ENCODE assay signal across 12 mouse cellular contexts in the genomic region with DNA sequence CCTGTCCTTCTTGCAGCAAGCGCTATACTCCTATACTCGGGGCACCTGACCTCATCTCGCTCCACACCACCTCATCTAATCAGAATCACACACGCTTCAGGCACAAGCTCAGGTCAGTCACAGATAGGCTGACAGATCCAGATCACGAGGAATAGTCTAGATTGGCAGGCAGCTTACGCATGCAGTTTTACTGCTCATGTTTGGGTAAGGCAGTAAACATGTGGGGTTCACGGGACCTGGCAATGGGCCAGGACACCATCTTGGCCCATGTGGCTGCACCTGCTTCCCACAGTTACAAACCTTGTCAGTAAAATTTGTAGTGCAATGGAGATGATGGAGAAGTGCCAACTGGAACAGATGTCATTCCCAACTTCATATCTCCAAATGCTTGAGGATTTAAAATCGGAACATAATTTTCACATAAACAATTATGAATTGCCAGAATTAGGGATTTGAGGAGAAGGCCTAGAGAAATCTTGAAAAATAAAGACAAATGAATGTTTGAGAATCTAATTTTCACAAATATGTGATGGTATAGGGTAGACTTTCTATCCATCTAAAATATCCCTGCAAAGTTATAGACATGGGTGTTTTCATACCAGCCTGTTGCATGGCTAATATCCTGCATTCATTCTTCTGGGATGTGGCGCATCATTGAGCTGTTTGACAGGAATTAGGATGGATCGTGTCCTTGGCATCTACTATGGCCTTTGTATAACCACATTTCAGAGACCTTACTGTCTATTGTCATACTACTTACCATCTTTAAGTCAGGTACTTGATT.
A peak's percentile ranks its signal among the peaks of the same experiment; 100 is the strongest.
DNase-seq lines count a peak whose midpoint lies in the region; ATAC-seq lines count a peak whose summit lies in the region.
"Had no signal": no experiment of that assay in that cellular context is flagged by ENCODE, and none has a peak within 500 bp of the region (broad histone marks: within the 10 kb centered on the region; RNA-seq: fewer than 3 reads in every experiment).

No protein-coding gene starts in this region.

- 0 out of 2 replicates have a peak, but pooled peaks cover 4% of the 10 kb centered on the region for H3K9me3 ChIP-seq in forebrain, embryonic 15.5 days
- H3K9me3 ChIP-seq in forebrain, embryonic 12.5 days: peaks cover 8% of the 10 kb centered on the region
- H3K9me3 ChIP-seq in neural tube, embryonic 15.5 days (replicated peaks): no peaks in the 10 kb centered on the region

- no peaks in the 10 kb centered on the region for H3K4me1 ChIP-seq in forebrain, embryonic 15.5 days
- no peaks in the 10 kb centered on the region for H3K4me1 ChIP-seq in forebrain, embryonic 12.5 days
- H3K4me1 ChIP-seq in neural tube, embryonic 15.5 days: no peaks in the 10 kb centered on the region
- H3K4me1 ChIP-seq: megakaryocyte, embryonic 14.5 days had no signal

- no peak overlapping the region for H3K4me2 ChIP-seq in forebrain, embryonic 15.5 days (replicated peaks)
- H3K4me2 ChIP-seq in forebrain, embryonic 12.5 days: no peak overlapping the region
- no peak overlapping the region for H3K4me2 ChIP-seq in neural tube, embryonic 15.5 days

- peak; percentile 85 for ATAC-seq in forebrain, embryonic 15.5 days (replicated peaks)
- ATAC-seq in forebrain, embryonic 12.5 days (ENCODE audit: low FRiP score): no peak
- ATAC-seq in neural tube, embryonic 15.5 days (ENCODE audit: low FRiP score): peak; percentile 17; the same call in 1 of the 2 replicates
- ATAC-seq in erythroblast, adult 5-6 weeks (replicated peaks; ENCODE audit: low FRiP score, poor library complexity, severe bottlenecking): no peak

- no peak overlapping the region for H3K9ac ChIP-seq in forebrain, embryonic 15.5 days (replicated peaks)
- H3K9ac ChIP-seq in forebrain, embryonic 12.5 days: no peak overlapping the region
- H3K9ac ChIP-seq in neural tube, embryonic 15.5 days (replicated peaks): no peak overlapping the region

- 61% methylated on average over 10 of the region's 10 CpGs for WGBS in forebrain, embryonic 15.5 days
- 90% methylated on average over 10 of the region's 10 CpGs for WGBS in forebrain, embryonic 12.5 days
- WGBS in neural tube, embryonic 15.5 days: 78% methylated on average over 10 of the region's 10 CpGs

- H3K4me3 ChIP-seq in forebrain, embryonic 15.5 days: no peak overlapping the region
- H3K4me3 ChIP-seq in forebrain, embryonic 12.5 days (replicated peaks): no peak overlapping the region
- no peak overlapping the region for H3K4me3 ChIP-seq in neural tube, embryonic 15.5 days (replicated peaks)
- H3K4me3 ChIP-seq: megakaryocyte, embryonic 14.5 days had no signal

- H3K36me3 ChIP-seq in forebrain, embryonic 15.5 days: no peaks in the 10 kb centered on the region
- H3K36me3 ChIP-seq in forebrain, embryonic 12.5 days (replicated peaks): no peaks in the 10 kb centered on the region
- H3K36me3 ChIP-seq in neural tube, embryonic 15.5 days: no peaks in the 10 kb centered on the region

- peak; percentile 76 for DNase-seq in cerebellum, adult 8-10 months
- DNase-seq in layer of hippocampus, adult 18-20 months (ENCODE audit: low spot score in 2 of 2): peak; percentile 45 to 77
- DNase-seq in kidney, postnatal 14 days: no peak
- no peak for DNase-seq in adrenal gland, postnatal 10 days
- DNase-seq: B cell, adult 2 months; embryo, embryonic 11 days; spleen, adult 18-20 months had no signal

- peak overlapping the region; percentile 69 for H3K27ac ChIP-seq in forebrain, embryonic 15.5 days (replicated peaks)
- no peak overlapping the region for H3K27ac ChIP-seq in forebrain, embryonic 12.5 days
- H3K27ac ChIP-seq in neural tube, embryonic 15.5 days (replicated peaks): no peak overlapping the region

- no peaks in the 10 kb centered on the region for H3K27me3 ChIP-seq in forebrain, embryonic 15.5 days
- no peaks in the 10 kb centered on the region for H3K27me3 ChIP-seq in forebrain, embryonic 12.5 days
- H3K27me3 ChIP-seq in neural tube, embryonic 15.5 days (replicated peaks): no peaks in the 10 kb centered on the region
- H3K27me3 ChIP-seq: megakaryocyte, embryonic 14.5 days had no signal

Comparison
In these comparisons a context has a peak if more than half of its experiments do, and no peak if none do; other contexts are left out.
1. ATAC-seq: peak in forebrain, embryonic 15.5 days (single experiment) and neural tube, embryonic 15.5 days (single experiment); none in forebrain, embryonic 12.5 days (single experiment) and erythroblast, adult 5-6 weeks (single experiment).
2. DNase-seq: peak in cerebellum, adult 8-10 months (single experiment) and layer of hippocampus, adult 18-20 months (2 of 2); none in kidney, postnatal 14 days (single experiment) and adrenal gland, postnatal 10 days (single experiment).